Mouse (Mus musculus): ENCODE data around the gene Arhgef19. TPM values are rescaled to one million over a fixed set of nuclear protein-coding genes. Genes with fewer than 3 reads are reported as not detected.

Gene Arhgef19
- polyA plus RNA-seq (2012; rRNA removed), result 1.5 and 2.6 TPM in 2 replicates

DNA sequence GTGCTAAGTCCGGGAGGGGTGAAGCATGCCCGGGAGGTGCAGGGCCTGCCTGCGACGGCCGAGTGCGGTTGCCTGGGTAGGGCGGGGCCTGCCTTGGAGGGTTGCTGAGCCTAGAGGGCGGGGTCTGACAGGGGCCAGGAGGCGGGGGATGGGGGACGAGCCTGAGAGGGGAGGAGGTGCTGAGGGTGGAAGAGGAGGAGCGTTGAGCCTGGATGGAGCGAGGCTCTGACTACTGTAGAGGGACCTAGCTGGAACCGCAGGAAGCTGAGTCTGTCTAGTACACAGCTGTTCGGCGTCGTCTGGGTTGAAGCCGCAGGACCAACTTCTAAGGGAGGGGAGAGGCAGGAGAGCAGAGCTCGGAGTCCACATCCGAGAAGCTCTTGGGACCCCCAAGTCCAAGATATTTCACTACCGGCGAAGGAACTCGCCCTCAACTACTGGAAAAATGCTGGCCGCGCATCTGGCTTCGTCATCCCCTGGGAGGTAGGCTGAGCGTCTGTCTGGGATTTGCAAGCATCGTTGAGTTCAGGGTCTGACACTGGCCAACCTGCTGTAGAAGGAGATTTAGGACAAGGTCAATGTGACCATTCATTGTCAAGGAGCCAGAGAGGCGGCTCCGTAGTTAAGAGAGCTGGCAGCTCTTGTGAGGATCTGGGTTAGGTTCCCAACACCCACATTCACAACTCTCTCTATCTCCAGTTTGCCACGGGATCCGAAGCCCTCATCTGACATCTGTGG is at the start of gene Arhgef19:
TSS of gene Arhgef19 (plus strand) at position 112 of the 738 bp plus-strand sequence.
- TF ChIP-seq CTCF (IDR thresholded peaks at IDR 0.05; ENCODE audit: borderline replicate concordance, extremely low read depth, insufficient read depth, insufficient read length) (no peak), POLR2A (IDR thresholded peaks at IDR 0.05; ENCODE audit: borderline replicate concordance, extremely low read depth, insufficient read depth, insufficient read length, poor library complexity, severe bottlenecking) (no peak)
- peak; percentile 92 for DNase-seq (ENCODE audit: low read depth)

DNA sequence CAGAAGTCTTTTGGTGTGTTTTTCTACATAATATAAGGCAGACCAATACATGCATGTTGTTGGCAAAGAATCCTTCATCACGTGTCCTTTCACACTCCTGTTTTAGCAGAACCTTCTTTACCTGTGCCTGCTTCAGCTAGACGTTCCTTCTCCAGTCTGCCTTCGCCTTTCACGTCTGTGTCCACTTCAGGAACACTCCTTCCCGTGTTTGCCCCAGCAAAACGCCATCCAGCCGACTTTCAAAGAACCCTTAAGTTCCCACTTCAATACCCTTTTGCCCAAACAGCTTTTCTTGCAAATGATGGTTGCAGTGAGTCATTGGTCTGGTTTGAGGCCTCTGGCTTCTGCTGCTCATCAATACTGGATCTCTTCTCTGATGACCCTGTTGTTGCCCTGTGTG is 48.0 kb upstream of the Arhgef19 start:
- DNase-seq (ENCODE audit: low read depth), result no peak
- TF ChIP-seq CTCF (IDR thresholded peaks at IDR 0.05; ENCODE audit: borderline replicate concordance, extremely low read depth, insufficient read depth, insufficient read length) (no peak), POLR2A (IDR thresholded peaks at IDR 0.05; ENCODE audit: borderline replicate concordance, extremely low read depth, insufficient read depth, insufficient read length, poor library complexity, severe bottlenecking) (no peak)

DNA sequence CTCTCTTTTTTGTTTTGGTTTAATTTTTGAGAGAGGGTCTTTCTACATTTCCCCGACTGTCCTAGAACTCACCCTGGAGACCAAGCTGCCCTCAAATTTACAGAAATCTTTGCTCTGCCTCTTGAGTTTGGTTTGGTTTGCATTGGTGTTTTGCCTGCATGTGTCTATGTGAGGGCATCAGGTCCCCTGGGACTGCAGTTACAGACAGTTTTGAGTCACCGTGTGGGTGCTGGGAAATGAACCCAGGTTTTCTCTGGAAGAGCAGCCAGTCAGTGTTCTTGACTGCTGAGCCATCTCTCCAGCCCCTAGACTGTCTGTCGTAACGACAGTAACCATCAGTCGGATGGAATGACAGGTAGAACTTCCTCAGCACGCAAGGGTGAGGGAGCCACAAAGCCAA is 44.7 kb upstream of the Arhgef19 start:
- TF ChIP-seq POLR2A (IDR thresholded peaks at IDR 0.05; ENCODE audit: borderline replicate concordance, extremely low read depth, insufficient read depth, insufficient read length, poor library complexity, severe bottlenecking) (no peak), CTCF (IDR thresholded peaks at IDR 0.05; ENCODE audit: borderline replicate concordance, extremely low read depth, insufficient read depth, insufficient read length) (no peak)
- no peak for DNase-seq (ENCODE audit: low read depth)

DNA sequence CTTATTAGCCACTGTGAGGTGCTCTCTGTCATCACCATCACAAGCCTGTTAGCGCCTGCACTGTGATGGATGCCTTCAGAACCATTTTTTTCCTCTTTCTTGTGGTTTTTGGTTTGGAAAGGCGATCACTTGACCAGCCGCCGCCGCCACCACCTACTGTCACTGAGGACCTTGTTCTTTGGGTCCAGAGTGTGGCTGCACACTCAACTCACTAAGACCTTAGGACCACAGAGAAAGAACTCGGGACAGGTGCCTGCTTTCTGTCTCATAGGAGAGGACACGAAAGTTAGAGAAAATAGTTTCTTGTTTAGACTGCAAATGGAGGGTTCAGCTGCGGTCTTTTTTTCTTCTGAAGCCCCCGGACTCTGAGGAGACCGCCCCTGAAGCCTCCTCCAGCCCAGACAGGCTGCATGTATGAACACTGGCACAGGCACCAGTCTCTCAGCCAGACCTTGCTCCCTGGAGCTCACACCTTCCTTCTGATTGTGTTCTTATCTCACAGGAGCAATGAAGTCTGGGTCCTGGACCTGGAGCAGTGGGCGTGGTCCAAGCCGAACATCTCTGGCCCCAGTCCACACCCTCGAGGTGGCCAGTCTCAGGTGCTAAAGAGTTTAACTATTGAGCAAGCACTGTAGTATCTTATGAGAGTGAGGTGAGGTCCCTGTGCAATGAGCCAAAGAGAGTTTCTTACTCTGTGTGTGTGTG is 42.2 kb upstream of the Arhgef19 start:
- no peak for TF ChIP-seq POLR2A (IDR thresholded peaks at IDR 0.05; ENCODE audit: borderline replicate concordance, extremely low read depth, insufficient read depth, insufficient read length, poor library complexity, severe bottlenecking)
- no peak for TF ChIP-seq CTCF (IDR thresholded peaks at IDR 0.05; ENCODE audit: borderline replicate concordance, extremely low read depth, insufficient read depth, insufficient read length)
- no peak for DNase-seq (ENCODE audit: low read depth)

DNA sequence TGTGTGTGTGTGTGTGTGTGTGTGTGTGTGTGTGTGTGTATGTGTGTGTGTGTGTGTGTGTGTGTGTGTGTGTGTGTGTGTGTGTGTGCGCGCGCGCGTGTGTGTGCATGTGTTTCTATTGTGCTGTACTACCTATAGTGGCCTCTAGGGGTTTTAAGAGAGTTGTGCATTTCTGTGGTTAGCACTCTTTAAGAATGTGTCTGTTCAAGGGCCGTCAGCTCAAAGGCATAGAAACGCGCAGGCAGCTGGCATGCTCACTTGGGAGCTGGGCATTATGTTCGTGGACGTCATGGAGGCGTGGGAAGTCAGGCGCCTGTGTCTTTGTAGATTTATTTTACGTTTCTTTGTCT is 41.6 kb upstream of the Arhgef19 start:
- no peak for DNase-seq (ENCODE audit: low read depth)
- TF ChIP-seq CTCF (IDR thresholded peaks at IDR 0.05; ENCODE audit: borderline replicate concordance, extremely low read depth, insufficient read depth, insufficient read length) (peak; percentile 26; the same call in 1 of the 2 replicates), POLR2A (IDR thresholded peaks at IDR 0.05; ENCODE audit: borderline replicate concordance, extremely low read depth, insufficient read depth, insufficient read length, poor library complexity, severe bottlenecking) (no peak)

DNA sequence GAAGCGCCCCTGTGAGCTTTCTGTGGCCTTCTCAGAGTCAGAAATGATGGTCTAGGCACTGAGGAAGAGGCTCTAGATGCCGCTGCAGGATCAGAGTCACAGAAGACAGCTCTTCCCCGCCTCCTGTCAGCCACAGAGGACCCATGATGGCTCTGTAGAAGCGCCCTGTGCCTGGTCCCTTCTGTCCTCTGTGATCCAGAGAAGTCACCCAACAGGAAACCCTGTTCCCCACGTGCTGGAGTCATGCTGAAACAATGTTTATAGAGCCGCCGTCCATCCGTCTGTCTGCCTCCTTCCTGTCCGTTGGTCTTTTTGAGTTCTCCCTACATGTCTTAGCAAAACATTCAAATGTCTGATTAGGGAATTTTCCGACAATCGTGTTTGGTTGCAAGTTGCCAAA is 38.4 kb upstream of the Arhgef19 start:
- no peak for DNase-seq (ENCODE audit: low read depth)
- TF ChIP-seq CTCF (IDR thresholded peaks at IDR 0.05; ENCODE audit: borderline replicate concordance, extremely low read depth, insufficient read depth, insufficient read length) (no peak), POLR2A (IDR thresholded peaks at IDR 0.05; ENCODE audit: borderline replicate concordance, extremely low read depth, insufficient read depth, insufficient read length, poor library complexity, severe bottlenecking) (no peak)

DNA sequence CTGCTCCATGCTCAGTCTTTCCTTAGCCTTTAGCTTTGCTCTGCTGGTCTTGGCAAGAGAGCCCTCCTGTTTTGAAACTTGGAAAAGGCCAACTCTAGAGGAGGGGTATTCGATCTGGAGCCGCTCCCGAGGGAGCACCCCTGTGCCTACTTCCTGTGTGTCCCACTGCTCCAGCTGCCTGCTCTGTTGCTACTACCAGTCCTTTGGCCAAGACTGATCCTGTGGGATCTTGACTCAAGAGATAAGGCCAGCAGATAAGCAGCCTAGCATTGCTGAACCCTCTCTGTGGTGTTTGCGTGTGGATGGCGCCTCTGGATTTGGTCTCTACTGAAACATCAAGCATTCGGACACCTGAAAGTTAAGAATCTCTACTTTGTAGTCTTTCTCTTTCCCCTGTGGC is 37.1 kb upstream of the Arhgef19 start:
- TF ChIP-seq POLR2A (IDR thresholded peaks at IDR 0.05; ENCODE audit: borderline replicate concordance, extremely low read depth, insufficient read depth, insufficient read length, poor library complexity, severe bottlenecking) (no peak), CTCF (IDR thresholded peaks at IDR 0.05; ENCODE audit: borderline replicate concordance, extremely low read depth, insufficient read depth, insufficient read length) (no peak)
- no peak for DNase-seq (ENCODE audit: low read depth)

DNA sequence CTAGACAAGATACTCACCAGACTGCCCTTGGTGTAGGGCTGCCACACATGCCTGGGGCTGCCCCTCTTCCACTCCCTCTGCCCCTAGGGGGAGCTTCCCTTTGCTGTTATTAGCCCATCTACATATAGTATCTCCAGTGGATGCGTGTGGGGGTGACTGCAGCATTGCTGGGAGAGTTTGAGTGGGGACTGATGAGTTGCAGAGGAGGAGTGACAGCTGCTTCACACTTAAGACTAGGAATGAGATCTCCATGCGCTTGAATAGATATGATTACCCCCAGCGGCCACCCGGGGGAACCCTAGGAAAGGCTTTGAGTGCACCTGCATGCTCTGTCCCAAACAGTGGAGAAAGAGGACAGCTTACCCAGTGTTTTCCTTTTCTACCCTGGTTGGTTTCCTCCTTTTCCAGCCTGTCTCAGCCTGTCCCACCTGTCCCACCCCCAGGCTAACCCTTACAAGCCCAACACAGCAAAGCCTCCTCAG is 34.7 kb upstream of the Arhgef19 start:
- DNase-seq (ENCODE audit: low read depth), result no peak
- TF ChIP-seq POLR2A (IDR thresholded peaks at IDR 0.05; ENCODE audit: borderline replicate concordance, extremely low read depth, insufficient read depth, insufficient read length, poor library complexity, severe bottlenecking), result no peak
- TF ChIP-seq CTCF (IDR thresholded peaks at IDR 0.05; ENCODE audit: borderline replicate concordance, extremely low read depth, insufficient read depth, insufficient read length), result no peak; the same call in 1 of the 2 replicates

DNA sequence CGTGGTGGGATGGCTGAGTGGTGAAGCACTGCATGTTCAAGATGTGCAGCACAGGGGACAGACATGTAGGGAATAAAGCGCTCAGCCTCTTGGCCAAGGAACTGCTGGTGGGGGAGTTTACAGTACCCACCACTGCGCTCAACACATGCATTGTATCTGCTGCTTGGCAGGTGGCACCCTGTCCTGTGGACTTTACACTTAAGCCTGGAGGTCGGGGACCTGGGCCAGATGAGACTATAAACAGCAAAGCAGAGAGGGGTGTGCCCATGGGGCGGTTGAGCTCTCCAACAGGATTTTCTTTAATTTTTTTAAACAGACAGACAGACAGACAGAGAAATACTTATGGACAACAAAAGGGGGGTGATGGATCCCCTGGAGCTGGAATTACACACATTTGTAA is 32.2 kb upstream of the Arhgef19 start:
- DNase-seq (ENCODE audit: low read depth), result no peak
- TF ChIP-seq CTCF (IDR thresholded peaks at IDR 0.05; ENCODE audit: borderline replicate concordance, extremely low read depth, insufficient read depth, insufficient read length), result no peak
- no peak for TF ChIP-seq POLR2A (IDR thresholded peaks at IDR 0.05; ENCODE audit: borderline replicate concordance, extremely low read depth, insufficient read depth, insufficient read length, poor library complexity, severe bottlenecking)

DNA sequence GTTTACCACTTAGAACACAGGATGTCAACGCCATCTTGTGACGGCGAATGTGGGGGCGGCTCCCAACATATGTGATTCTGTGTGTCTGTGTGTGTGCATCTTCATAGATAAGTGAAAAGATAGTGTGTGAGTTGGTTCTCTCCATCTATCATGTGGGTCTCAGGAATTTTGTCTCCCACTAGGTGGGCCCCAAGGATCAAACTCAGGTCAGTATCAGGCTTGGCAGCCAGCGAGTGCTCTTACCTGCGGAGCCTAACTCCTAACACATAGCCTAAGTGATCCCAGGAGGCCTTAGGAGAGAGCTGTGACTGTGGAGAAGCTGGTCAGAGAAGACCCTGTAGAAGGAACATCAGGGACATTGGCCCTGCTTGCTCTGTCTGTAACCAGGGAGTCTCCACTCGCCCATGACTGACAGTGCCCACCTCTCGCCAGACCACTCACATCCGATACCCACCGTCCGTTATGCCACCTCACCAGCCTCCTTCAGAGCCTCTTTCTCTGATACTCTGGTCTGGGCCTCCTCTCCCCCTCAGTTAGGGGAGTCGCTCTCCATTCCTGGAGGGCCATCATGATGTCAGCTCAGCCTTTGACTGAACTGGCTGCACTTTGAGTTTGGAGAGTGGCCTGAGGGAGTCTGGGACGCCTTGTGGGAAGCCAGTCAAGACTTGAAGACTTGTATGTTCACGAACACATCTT is 28.6 kb upstream of the Arhgef19 start:
- DNase-seq (ENCODE audit: low read depth), result peak; percentile 40
- TF ChIP-seq POLR2A (IDR thresholded peaks at IDR 0.05; ENCODE audit: borderline replicate concordance, extremely low read depth, insufficient read depth, insufficient read length, poor library complexity, severe bottlenecking), result no peak
- TF ChIP-seq CTCF (IDR thresholded peaks at IDR 0.05; ENCODE audit: borderline replicate concordance, extremely low read depth, insufficient read depth, insufficient read length), result no peak

DNA sequence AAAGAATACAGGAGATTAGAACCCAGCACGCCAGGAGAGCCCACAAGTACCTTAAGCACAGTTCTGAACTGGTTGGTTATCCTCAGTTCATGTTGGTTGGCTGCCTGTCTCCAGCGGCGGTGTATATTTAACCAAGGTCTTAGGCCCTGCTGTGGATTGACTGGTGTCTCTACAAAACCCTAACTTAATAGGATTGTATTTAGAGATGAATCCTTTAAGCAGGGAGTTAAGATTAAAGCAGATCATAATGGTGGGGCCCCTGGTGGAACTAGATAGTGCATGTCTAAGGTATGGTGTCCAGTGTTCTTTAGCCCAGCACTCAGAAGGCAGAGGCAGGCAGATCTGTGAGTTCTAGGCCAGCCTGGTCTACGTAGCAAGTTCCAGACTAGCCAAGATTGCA is 27.7 kb upstream of the Arhgef19 start:
- TF ChIP-seq POLR2A (IDR thresholded peaks at IDR 0.05; ENCODE audit: borderline replicate concordance, extremely low read depth, insufficient read depth, insufficient read length, poor library complexity, severe bottlenecking) (no peak), CTCF (IDR thresholded peaks at IDR 0.05; ENCODE audit: borderline replicate concordance, extremely low read depth, insufficient read depth, insufficient read length) (no peak)
- no peak for DNase-seq (ENCODE audit: low read depth)

Measured in brain, embryonic 14.5 days (tissue).